Mouse (Mus musculus) kidney, adult 2 months (tissue): ENCODE data around the gene Osbpl2. TPM values are rescaled to one million over a fixed set of nuclear protein-coding genes. Genes with fewer than 3 reads are reported as not detected.
A peak's percentile ranks its signal among the peaks of the same experiment; 100 is the strongest.

Experiments used
- DNase-seq: peaks from one replicate; pipeline ENCODE4 v3.0.0; 2021
- H3K27ac ChIP-seq: fragments of 200-500 bp; 2 replicates; pipeline ENCODE4 v1.5.1; 2012; ENCODE audit warnings: low read depth, low read length, control low read depth, inconsistent platforms; ENCODE audit not compliant: insufficient read depth
- H3K27me3 ChIP-seq: fragments of 200-500 bp; replicated peaks from 2 replicates; pipeline ENCODE4 v1.6.1; 2012; ENCODE audit warnings: mild to moderate bottlenecking, moderate library complexity, low read length, inconsistent platforms; ENCODE audit not compliant: control insufficient read depth, insufficient read depth
- H3K36me3 ChIP-seq: fragments of 200-500 bp; 2 replicates; pipeline ENCODE4 v1.6.1; 2012; ENCODE audit warnings: mild to moderate bottlenecking, moderate library complexity, low read length, inconsistent platforms; ENCODE audit not compliant: control insufficient read depth, insufficient read depth
- H3K4me1 ChIP-seq: fragments of 200-500 bp; 2 replicates; pipeline ENCODE4 v1.6.1; 2011; ENCODE audit warnings: low read length; ENCODE audit not compliant: control insufficient read depth, insufficient read depth
- H3K4me3 ChIP-seq: fragments of 200-500 bp; 2 replicates; pipeline ENCODE4 v1.5.1; 2011; ENCODE audit warnings: mild to moderate bottlenecking, low read depth, low read length, control low read depth; ENCODE audit not compliant: insufficient read depth
- CTCF ChIP-seq: fragments of 200-500 bp; conservative IDR thresholded peaks from 2 replicates; pipeline ENCODE4 v1.5.1; 2011; ENCODE audit warnings: low read depth, mild to moderate bottlenecking, control low read depth, low read length, moderate library complexity, mixed read lengths; ENCODE audit not compliant: insufficient read depth, insufficient read length
- POLR2A ChIP-seq: fragments of 200-500 bp; IDR thresholded peaks from one replicate; pipeline ENCODE4 v1.6.1; 2011; ENCODE audit warnings: low read depth, low read length, control low read depth
- WGBS: fragments of 180-500 bp; shearing (Covaris S2); methylation state at CpG from one replicate; pipeline ENCODE4 v1.1.7; 2018; 5-methylcytosine and 5-hydroxymethylcytosine counted together
- polyA plus RNA-seq: library from polyadenylated mRNA; depleted of rRNA; stranded (reverse); fragments of >200 nt; gene quantifications from 2 replicates; pipeline ENCODE4 v1.2.3, GENCODE M21; 2012

Osbpl2 gene
- polyA plus RNA-seq, 1 experiment, result 30.3 TPM

DNA sequence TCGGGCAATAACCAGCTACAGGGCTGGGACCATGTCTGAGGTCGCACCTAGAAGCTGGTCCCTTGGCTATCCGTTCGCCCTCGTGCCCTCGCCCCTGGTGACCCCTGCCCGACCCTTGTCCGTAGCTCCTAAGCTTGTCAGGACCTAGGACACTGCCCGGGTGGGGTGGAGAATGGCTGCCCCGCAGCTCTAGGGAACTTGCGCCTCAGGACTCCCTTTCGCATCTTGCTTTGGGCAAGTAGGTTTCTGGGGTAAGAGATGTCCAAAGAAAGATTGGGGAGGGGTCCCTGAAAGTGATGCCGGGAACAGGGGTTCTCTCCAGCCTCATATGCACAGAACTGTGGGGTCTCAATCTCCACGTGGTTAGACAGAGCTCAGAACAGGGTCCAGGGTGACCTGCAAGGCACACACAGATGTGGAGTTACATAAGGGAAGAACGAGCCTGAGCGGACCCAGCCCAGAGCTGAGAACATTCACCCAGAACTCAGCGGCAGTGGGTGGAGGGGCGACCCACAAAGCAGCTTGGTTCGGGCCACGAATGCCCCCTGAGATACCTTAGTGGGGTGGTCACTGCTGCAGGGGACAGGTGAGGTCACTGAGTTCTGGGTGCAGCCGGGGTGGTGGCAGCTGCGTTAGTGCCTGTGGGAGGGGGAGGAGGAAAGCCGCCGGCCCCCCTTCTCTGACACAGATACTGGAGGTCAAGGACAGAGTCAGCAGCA, 14.3 kb upstream of the Osbpl2 start:
- no peak for DNase-seq
- H3K36me3 ChIP-seq, result no peaks in the 10 kb centered on the region
- 9% methylated on average over 24 of the region's 24 CpGs for WGBS
- 0 out of 2 replicates have a peak, but pooled peaks cover 3% of the 10 kb centered on the region for H3K4me1 ChIP-seq
- H3K4me3 ChIP-seq, result peak overlapping the region; percentile 22; the same call in 1 of the 2 replicates
- no peak for TF ChIP-seq POLR2A
- TF ChIP-seq CTCF, result no peak
- no peak overlapping the region for H3K27ac ChIP-seq
- peaks cover 1% of the 10 kb centered on the region; the same call in 1 of the 2 replicates for H3K27me3 ChIP-seq

DNA sequence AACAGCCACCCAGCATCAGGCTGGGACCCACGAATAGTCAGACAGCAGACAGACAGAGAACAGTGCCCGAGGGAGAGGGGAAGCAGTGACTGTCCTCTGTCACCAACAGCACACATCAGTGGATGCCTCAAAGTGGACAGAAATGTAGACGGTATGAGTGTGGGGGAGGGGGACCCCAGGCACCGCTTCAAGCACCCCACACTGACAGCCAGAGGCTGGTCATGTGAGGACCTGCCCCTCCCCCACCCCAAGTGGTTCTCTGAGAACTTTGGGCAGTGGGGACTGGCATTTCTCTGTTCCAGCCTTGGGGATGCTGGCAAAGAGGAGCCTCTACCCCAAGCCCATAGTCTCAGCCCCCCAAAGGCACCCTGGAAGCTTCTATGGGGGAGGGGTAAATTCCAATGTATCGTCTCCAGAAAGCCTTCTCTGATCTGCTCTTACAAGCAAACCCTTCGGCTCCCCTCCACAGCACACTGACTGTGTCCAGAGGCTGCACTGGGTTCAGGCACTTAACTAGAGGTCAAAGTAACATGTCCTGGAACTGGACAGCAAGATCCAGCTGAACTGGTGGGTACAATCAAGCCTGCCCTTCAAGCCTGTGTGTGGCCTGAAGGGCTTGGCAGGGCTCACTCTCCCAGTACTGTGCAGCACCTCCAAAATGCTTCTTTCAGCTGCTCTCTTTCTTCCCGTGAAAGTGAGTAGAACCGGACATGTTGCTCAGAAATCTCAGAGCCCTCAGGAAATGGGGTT, 13.5 kb upstream of the Osbpl2 start:
- TF ChIP-seq CTCF (no peak), POLR2A (no peak)
- Histone ChIP-seq H3K27me3 (peaks cover 1% of the 10 kb centered on the region; the same call in 1 of the 2 replicates), H3K4me3 (no peak overlapping the region), H3K4me1 (0 out of 2 replicates have a peak, but pooled peaks cover 3% of the 10 kb centered on the region), H3K27ac (no peak overlapping the region), H3K36me3 (no peaks in the 10 kb centered on the region)
- WGBS, result 21% methylated on average over 8 of the region's 8 CpGs
- peak; percentile 52 for DNase-seq

- DNase-seq, result no peak
- WGBS, result 80% methylated on average over 4 of the region's 4 CpGs
These were observed 12.0 kb upstream of the Osbpl2 start for GRCm38 (mm10) chr2:180107081-180107480.

DNA sequence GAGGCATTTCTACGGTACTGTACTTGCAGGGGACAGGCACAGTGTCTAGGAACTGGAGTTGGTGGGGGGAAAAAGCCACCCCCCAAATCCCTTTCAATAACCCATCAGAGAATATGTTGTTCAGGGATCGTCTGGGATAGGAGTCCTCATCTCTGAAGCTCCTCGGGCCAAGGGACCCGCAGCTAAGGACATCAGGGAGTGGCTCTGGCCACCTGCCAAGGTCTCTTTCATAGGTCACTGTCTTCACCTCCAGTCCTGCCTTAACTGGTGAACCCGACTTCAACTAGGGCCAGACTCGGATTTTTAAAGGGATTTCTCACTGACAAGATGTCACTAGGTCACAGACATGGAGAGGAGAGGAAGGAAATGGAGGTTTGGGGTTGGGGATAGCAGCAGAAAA, 10.8 kb upstream of the Osbpl2 start:
- no peak for DNase-seq
- H3K27ac ChIP-seq, result no peak overlapping the region
- H3K36me3 ChIP-seq, result no peaks in the 10 kb centered on the region
- 35% methylated on average over 6 of the region's 6 CpGs for WGBS
- 0 out of 2 replicates have a peak, but pooled peaks cover 3% of the 10 kb centered on the region for H3K4me1 ChIP-seq
- TF ChIP-seq POLR2A, result no peak
- no peak for TF ChIP-seq CTCF
- no peaks in the 10 kb centered on the region for H3K27me3 ChIP-seq
- no peak overlapping the region for H3K4me3 ChIP-seq

More at GRCm38 (mm10) chr2:180107081-180107480, 12.0 kb upstream of the Osbpl2 start:
- Histone ChIP-seq H3K4me1 (0 out of 2 replicates have a peak, but pooled peaks cover 3% of the 10 kb centered on the region), H3K27ac (no peak overlapping the region), H3K36me3 (no peaks in the 10 kb centered on the region), H3K27me3 (peaks cover 1% of the 10 kb centered on the region; the same call in 1 of the 2 replicates), H3K4me3 (no peak overlapping the region)
- TF ChIP-seq POLR2A (no peak), CTCF (0 out of 2 replicates have a peak, but pooled peaks have one; percentile 19)

DNA sequence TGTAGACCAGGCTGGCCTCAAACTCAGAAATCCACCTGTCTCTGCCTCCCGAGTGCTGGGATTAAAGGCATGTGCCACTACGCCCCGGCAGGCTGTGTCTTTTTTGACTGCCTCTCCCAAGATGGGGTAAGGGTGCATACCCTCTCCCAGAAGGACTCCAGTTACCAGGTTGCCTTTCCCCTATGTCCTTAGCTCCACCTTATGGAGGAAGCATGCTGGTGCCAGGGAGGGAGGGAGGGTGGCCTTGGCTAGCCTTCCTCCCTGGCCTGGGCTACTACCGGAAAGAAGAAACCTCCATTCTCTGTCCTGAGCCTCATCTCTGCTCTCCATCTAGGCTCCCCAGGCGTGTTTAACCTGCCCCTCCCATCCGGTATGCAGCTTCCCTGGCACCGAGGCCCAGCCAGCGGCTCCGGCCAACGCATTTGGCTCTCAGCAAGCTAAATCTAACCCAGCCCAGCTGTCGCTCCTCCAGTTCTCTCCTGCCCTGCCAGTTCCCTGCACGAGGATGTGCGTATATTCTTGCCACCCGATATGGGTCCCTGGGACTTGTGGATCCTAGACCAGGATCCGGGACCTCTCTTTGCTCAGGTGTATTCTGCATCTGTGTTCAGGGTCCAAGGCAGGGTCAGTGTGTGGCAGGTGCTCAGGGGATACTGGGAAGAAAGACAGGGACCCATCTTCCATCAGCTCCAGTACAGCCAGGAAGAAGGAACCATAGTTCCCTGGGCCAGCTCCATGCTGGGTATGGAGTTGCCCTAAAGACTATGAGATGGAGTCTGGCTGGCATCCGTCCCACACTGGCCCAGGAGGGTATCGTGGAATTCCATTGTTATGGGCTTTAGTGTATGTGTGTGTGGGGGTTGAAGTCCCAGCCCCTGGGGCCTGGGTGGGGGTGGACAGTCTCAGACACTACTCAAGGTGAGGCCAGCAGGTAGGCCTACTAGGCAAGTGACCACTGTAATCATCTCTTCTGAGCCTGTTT, 4.9 kb upstream of the Osbpl2 start:
- TF ChIP-seq CTCF, result no peak; the same call in 1 of the 2 replicates
- TF ChIP-seq POLR2A, result no peak
- Histone ChIP-seq H3K4me1 (peaks cover 8% of the 10 kb centered on the region), H3K36me3 (no peaks in the 10 kb centered on the region), H3K4me3 (no peak overlapping the region), H3K27me3 (no peaks in the 10 kb centered on the region), H3K27ac (no peak overlapping the region)
- 57% methylated on average over 17 of the region's 17 CpGs for WGBS
- peak; percentile 41 for DNase-seq

DNA sequence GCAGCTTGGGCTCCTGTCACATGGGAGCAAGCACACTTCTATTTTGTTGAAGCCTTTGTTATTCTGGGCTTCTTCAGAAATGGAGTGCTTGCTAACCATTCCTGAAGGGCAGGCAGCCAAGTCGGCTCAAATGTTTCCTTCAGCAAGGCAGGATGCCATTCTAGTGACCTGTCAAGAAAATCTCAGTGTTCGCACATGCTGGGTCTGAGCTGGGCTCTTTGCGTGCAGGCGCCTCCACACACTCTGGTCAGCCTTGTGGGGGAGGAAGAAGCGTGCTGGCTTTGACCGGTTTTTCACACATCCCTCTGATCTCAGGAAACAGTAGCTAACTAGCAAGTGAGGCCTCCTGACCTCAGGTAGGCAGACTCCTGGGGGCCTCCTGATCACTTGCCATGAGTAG, 3.8 kb upstream of the Osbpl2 start:
- whole genome bisulfite sequencing, result 14% methylated on average over 6 of the region's 6 CpGs
- H3K27ac ChIP-seq, result no peak overlapping the region
- no peak for TF ChIP-seq CTCF
- TF ChIP-seq POLR2A, result no peak
- peaks cover 12% of the 10 kb centered on the region for H3K4me1 ChIP-seq
- H3K36me3 ChIP-seq, result no peaks in the 10 kb centered on the region
- H3K27me3 ChIP-seq, result no peaks in the 10 kb centered on the region
- H3K4me3 ChIP-seq, result no peak overlapping the region
- peak; percentile 65 for DNase-seq
